Mouse (Mus musculus): ENCODE results near the gene Ergic1. TPM values are rescaled to one million over a fixed set of nuclear protein-coding genes. Genes with fewer than 3 reads are reported as not detected.

Ergic1 gene
- polyA plus RNA-seq, 1 experiment from 2014 or later: 89.6 TPM

- no peak overlapping the region for H3K9ac ChIP-seq (replicated peaks)
- no peak overlapping the region for H3K4me2 ChIP-seq (replicated peaks)
- H3K36me3 ChIP-seq: peaks cover 61% of the 10 kb centered on the region
- H3K4me3 ChIP-seq: no peak overlapping the region
- no peaks in the 10 kb centered on the region for H3K4me1 ChIP-seq
- H3K9me3 ChIP-seq: no peaks in the 10 kb centered on the region
- H3K27me3 ChIP-seq: no peaks in the 10 kb centered on the region
- ATAC-seq (ENCODE audit: low FRiP score, low read depth): no peak
- 91% methylated on average over 4 of the region's 4 CpGs for WGBS
- H3K27ac ChIP-seq (replicated peaks): no peak overlapping the region
Observed at GRCm38 (mm10) chr17:26569594-26570350, 8.5 kb downstream of the Ergic1 start.

GRCm38 (mm10) chr17:26570651-26571118 is 9.4 kb downstream of the Ergic1 start:
- Histone ChIP-seq H3K9me3 (no peaks in the 10 kb centered on the region), H3K4me3 (no peak overlapping the region), H3K36me3 (peaks cover 58% of the 10 kb centered on the region), H3K27me3 (no peaks in the 10 kb centered on the region), H3K9ac (replicated peaks) (no peak overlapping the region), H3K27ac (replicated peaks) (no peak overlapping the region), H3K4me1 (no peaks in the 10 kb centered on the region), H3K4me2 (replicated peaks) (no peak overlapping the region)
- WGBS: 89% methylated on average over 11 of the region's 11 CpGs
- no peak for ATAC-seq (ENCODE audit: low FRiP score, low read depth)

GRCm38 (mm10) chr17:26571377-26571776 is 10.1 kb downstream of the Ergic1 start:
- H3K4me1 ChIP-seq: no peaks in the 10 kb centered on the region
- no peaks in the 10 kb centered on the region for H3K9me3 ChIP-seq
- no peak for ATAC-seq (ENCODE audit: low FRiP score, low read depth)
- no peaks in the 10 kb centered on the region for H3K27me3 ChIP-seq
- H3K27ac ChIP-seq (replicated peaks): no peak overlapping the region
- H3K9ac ChIP-seq (replicated peaks): no peak overlapping the region
- H3K4me3 ChIP-seq: no peak overlapping the region
- H3K36me3 ChIP-seq: peaks cover 53% of the 10 kb centered on the region
- 85% methylated on average over 3 of the region's 3 CpGs for WGBS
- no peak overlapping the region for H3K4me2 ChIP-seq (replicated peaks)

- no peak overlapping the region for H3K4me3 ChIP-seq
- H3K9ac ChIP-seq (replicated peaks): no peak overlapping the region
- peaks cover 46% of the 10 kb centered on the region for H3K36me3 ChIP-seq
Observed at GRCm38 (mm10) chr17:26572265-26572664, 11.0 kb downstream of the Ergic1 start.

GRCm38 (mm10) chr17:26574118-26574517 is 12.8 kb downstream of the Ergic1 start:
- peaks cover 43% of the 10 kb centered on the region for H3K36me3 ChIP-seq
- H3K27me3 ChIP-seq: no peaks in the 10 kb centered on the region
- WGBS: 90% methylated on average over 11 of the region's 11 CpGs
- H3K4me3 ChIP-seq: no peak overlapping the region
- no peak overlapping the region for H3K9ac ChIP-seq (replicated peaks)
- no peak overlapping the region for H3K4me2 ChIP-seq (replicated peaks)
- no peaks in the 10 kb centered on the region for H3K4me1 ChIP-seq
- no peak overlapping the region for H3K27ac ChIP-seq (replicated peaks)
- no peaks in the 10 kb centered on the region for H3K9me3 ChIP-seq
- ATAC-seq (ENCODE audit: low FRiP score, low read depth): no peak

More at GRCm38 (mm10) chr17:26572265-26572664, 11.0 kb downstream of the Ergic1 start:
- no peaks in the 10 kb centered on the region for H3K4me1 ChIP-seq
- H3K9me3 ChIP-seq: no peaks in the 10 kb centered on the region
- WGBS: 90% methylated on average over 11 of the region's 11 CpGs
- H3K27me3 ChIP-seq: no peaks in the 10 kb centered on the region
- H3K27ac ChIP-seq (replicated peaks): no peak overlapping the region
- no peak overlapping the region for H3K4me2 ChIP-seq (replicated peaks)
- no peak for ATAC-seq (ENCODE audit: low FRiP score, low read depth)

GRCm38 (mm10) chr17:26574701-26575100 is 13.4 kb downstream of the Ergic1 start:
- Histone ChIP-seq H3K27me3 (no peaks in the 10 kb centered on the region), H3K4me3 (no peak overlapping the region), H3K9me3 (no peaks in the 10 kb centered on the region), H3K4me1 (no peaks in the 10 kb centered on the region), H3K4me2 (replicated peaks) (no peak overlapping the region), H3K36me3 (peaks cover 40% of the 10 kb centered on the region), H3K9ac (replicated peaks) (no peak overlapping the region), H3K27ac (replicated peaks) (no peak overlapping the region)
- no peak for ATAC-seq (ENCODE audit: low FRiP score, low read depth)
- 91% methylated on average over 5 of the region's 5 CpGs for WGBS

GRCm38 (mm10) chr17:26575786-26576690 is 14.7 kb downstream of the Ergic1 start:
- WGBS: 85% methylated on average over 12 of the region's 12 CpGs
- no peak overlapping the region for H3K27ac ChIP-seq (replicated peaks)

GRCm38 (mm10) chr17:26576833-26577232 is 15.5 kb downstream of the Ergic1 start:
- Histone ChIP-seq H3K4me1 (no peaks in the 10 kb centered on the region), H3K9ac (replicated peaks) (no peak overlapping the region), H3K9me3 (no peaks in the 10 kb centered on the region), H3K36me3 (peaks cover 37% of the 10 kb centered on the region), H3K4me2 (replicated peaks) (no peak overlapping the region), H3K27ac (replicated peaks) (no peak overlapping the region), H3K4me3 (no peak overlapping the region), H3K27me3 (no peaks in the 10 kb centered on the region)
- 93% methylated on average over 7 of the region's 7 CpGs for WGBS
- ATAC-seq (ENCODE audit: low FRiP score, low read depth): no peak

More at GRCm38 (mm10) chr17:26575786-26576690, 14.7 kb downstream of the Ergic1 start:
- Histone ChIP-seq H3K27me3 (no peaks in the 10 kb centered on the region), H3K9me3 (no peaks in the 10 kb centered on the region), H3K36me3 (peaks cover 37% of the 10 kb centered on the region), H3K9ac (replicated peaks) (no peak overlapping the region), H3K4me1 (no peaks in the 10 kb centered on the region), H3K4me2 (replicated peaks) (no peak overlapping the region), H3K4me3 (no peak overlapping the region)
- ATAC-seq (ENCODE audit: low FRiP score, low read depth): no peak

GRCm38 (mm10) chr17:26577309-26577708 is 16.0 kb downstream of the Ergic1 start:
- Histone ChIP-seq H3K9me3 (no peaks in the 10 kb centered on the region), H3K36me3 (peaks cover 37% of the 10 kb centered on the region), H3K27me3 (no peaks in the 10 kb centered on the region), H3K4me3 (no peak overlapping the region), H3K4me2 (replicated peaks) (no peak overlapping the region), H3K4me1 (no peaks in the 10 kb centered on the region), H3K9ac (replicated peaks) (no peak overlapping the region), H3K27ac (replicated peaks) (no peak overlapping the region)
- 89% methylated on average over 11 of the region's 11 CpGs for WGBS
- ATAC-seq (ENCODE audit: low FRiP score, low read depth): no peak

GRCm38 (mm10) chr17:26578162-26578561 is 16.9 kb downstream of the Ergic1 start:
- no peak overlapping the region for H3K4me2 ChIP-seq (replicated peaks)
- ATAC-seq (ENCODE audit: low FRiP score, low read depth): no peak
- no peak overlapping the region for H3K9ac ChIP-seq (replicated peaks)
- no peak overlapping the region for H3K4me3 ChIP-seq
- no peak overlapping the region for H3K27ac ChIP-seq (replicated peaks)
- WGBS: 91% methylated on average over 7 of the region's 7 CpGs
- H3K9me3 ChIP-seq: no peaks in the 10 kb centered on the region
- H3K27me3 ChIP-seq: no peaks in the 10 kb centered on the region
- peaks cover 41% of the 10 kb centered on the region for H3K36me3 ChIP-seq
- H3K4me1 ChIP-seq: no peaks in the 10 kb centered on the region

GRCm38 (mm10) chr17:26578771-26579170 is 17.5 kb downstream of the Ergic1 start:
- no peak for ATAC-seq (ENCODE audit: low FRiP score, low read depth)
- 93% methylated on average over 11 of the region's 11 CpGs for WGBS

GRCm38 (mm10) chr17:26579396-26579795 is 18.1 kb downstream of the Ergic1 start:
- ATAC-seq (ENCODE audit: low FRiP score, low read depth): no peak
- H3K4me2 ChIP-seq (replicated peaks): no peak overlapping the region
- WGBS: 90% methylated on average over 6 of the region's 6 CpGs
- peaks cover 8% of the 10 kb centered on the region for H3K4me1 ChIP-seq
- H3K27ac ChIP-seq (replicated peaks): no peak overlapping the region
- H3K36me3 ChIP-seq: peaks cover 42% of the 10 kb centered on the region
- H3K4me3 ChIP-seq: no peak overlapping the region
- no peak overlapping the region for H3K9ac ChIP-seq (replicated peaks)
- H3K27me3 ChIP-seq: no peaks in the 10 kb centered on the region
- H3K9me3 ChIP-seq: no peaks in the 10 kb centered on the region

More at GRCm38 (mm10) chr17:26578771-26579170, 17.5 kb downstream of the Ergic1 start:
- H3K36me3 ChIP-seq: peaks cover 42% of the 10 kb centered on the region
- H3K9me3 ChIP-seq: no peaks in the 10 kb centered on the region
- H3K4me3 ChIP-seq: no peak overlapping the region
- no peaks in the 10 kb centered on the region for H3K27me3 ChIP-seq
- H3K27ac ChIP-seq (replicated peaks): no peak overlapping the region
- H3K9ac ChIP-seq (replicated peaks): no peak overlapping the region
- no peak overlapping the region for H3K4me2 ChIP-seq (replicated peaks)
- H3K4me1 ChIP-seq: peaks cover 2% of the 10 kb centered on the region; the same call in 1 of the 2 replicates
